Mouse (Mus musculus): ENCODE measurements around the gene Itpr2. TPM values are rescaled to one million over a fixed set of nuclear protein-coding genes. Genes with fewer than 3 reads are reported as not detected.

The Itpr2 gene
- polyA plus RNA-seq, 1 experiment, result 35.0 TPM

GRCm38 (mm10) chr6:146078136-146078535 lies 423.9 kb downstream of the Itpr2 start:
- H3K4me3 ChIP-seq (ENCODE audit: insufficient read depth, low read depth, low read length), result no peak overlapping the region
- H3K4me1 ChIP-seq (ENCODE audit: control insufficient read depth, insufficient read depth, insufficient read length, low read length), result peaks cover 2% of the 10 kb centered on the region; the same call in 1 of the 2 replicates

GRCm38 (mm10) chr6:146077124-146077889 lies 424.7 kb downstream of the Itpr2 start:
- Histone ChIP-seq H3K27ac (replicated peaks; ENCODE audit: low read depth, low read length) (no peak overlapping the region), H3K4me3 (ENCODE audit: insufficient read depth, low read depth, low read length) (no peak overlapping the region)

More at GRCm38 (mm10) chr6:146078136-146078535, 423.9 kb downstream of the Itpr2 start:
- H3K27ac ChIP-seq (replicated peaks; ENCODE audit: low read depth, low read length), result no peak overlapping the region

GRCm38 (mm10) chr6:146072842-146073241 lies 429.2 kb downstream of the Itpr2 start:
- Histone ChIP-seq H3K4me3 (ENCODE audit: insufficient read depth, low read depth, low read length) (no peak overlapping the region), H3K27ac (replicated peaks; ENCODE audit: low read depth, low read length) (no peak overlapping the region), H3K4me1 (ENCODE audit: control insufficient read depth, insufficient read depth, insufficient read length, low read length) (no peaks in the 10 kb centered on the region)

More at GRCm38 (mm10) chr6:146077124-146077889, 424.7 kb downstream of the Itpr2 start:
- H3K4me1 ChIP-seq (ENCODE audit: control insufficient read depth, insufficient read depth, insufficient read length, low read length), result peaks cover 2% of the 10 kb centered on the region; the same call in 1 of the 2 replicates

GRCm38 (mm10) chr6:146071883-146072282 lies 430.1 kb downstream of the Itpr2 start:
- H3K4me3 ChIP-seq (ENCODE audit: insufficient read depth, low read depth, low read length), result no peak overlapping the region
- H3K4me1 ChIP-seq (ENCODE audit: control insufficient read depth, insufficient read depth, insufficient read length, low read length), result no peaks in the 10 kb centered on the region

More at GRCm38 (mm10) chr6:146071883-146072282, 430.1 kb downstream of the Itpr2 start:
- no peak overlapping the region for H3K27ac ChIP-seq (replicated peaks; ENCODE audit: low read depth, low read length)

Other genes starting within 250 kb of the Itpr2 start
- 94.6 and 135 TPM in 2 replicates for gene Fgfr1op2, start 75.0 kb upstream of the Itpr2 start, polyA plus RNA-seq (2012; ENCODE audit: insufficient read depth, insufficient read length, missing spikeins)
- 40.1 and 47.8 TPM in 2 replicates for gene Ints13, start 75.6 kb upstream of the Itpr2 start, polyA plus RNA-seq (2012; ENCODE audit: insufficient read depth, insufficient read length, missing spikeins)
- 67.9 and 81.8 TPM in 2 replicates for gene Med21, start 140.3 kb upstream of the Itpr2 start, polyA plus RNA-seq (2012; ENCODE audit: insufficient read depth, insufficient read length, missing spikeins)
- gene Tm7sf3, start 140.6 kb upstream of the Itpr2 start, polyA plus RNA-seq (2012; ENCODE audit: insufficient read depth, insufficient read length, missing spikeins), result 9.6 and 13.1 TPM in 2 replicates
- 13.7 and 28.0 TPM in 2 replicates for gene Stk38l, start 222.8 kb upstream of the Itpr2 start, polyA plus RNA-seq (2012; ENCODE audit: insufficient read depth, insufficient read length, missing spikeins)

Measured in brown adipose tissue, adult 24 weeks (tissue).